Comparison of ENCODE assay signal across 9 mouse cellular contexts in the genomic region with DNA sequence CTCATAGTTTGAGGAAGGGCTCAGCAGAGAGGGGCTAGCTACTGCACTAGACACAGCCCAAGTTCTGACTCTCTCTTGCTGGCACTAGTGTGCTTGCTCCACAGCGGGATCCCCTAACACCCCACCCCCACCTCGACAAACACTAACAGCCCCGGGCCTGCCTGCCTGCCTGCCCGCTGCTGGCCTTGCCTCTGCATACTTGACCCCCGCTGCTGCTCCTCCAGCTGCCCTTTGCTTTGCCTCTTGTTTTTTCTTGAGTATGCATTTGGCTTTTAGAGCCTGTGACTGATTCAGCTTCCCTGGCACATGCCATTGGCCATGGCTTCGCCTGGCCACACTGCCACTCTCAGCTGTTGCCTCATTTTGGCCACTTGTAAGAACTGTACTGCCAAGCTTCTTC. TPM values are rescaled to one million over a fixed set of nuclear protein-coding genes. Genes with fewer than 3 reads are reported as not detected.
DNase-seq lines count a peak whose midpoint lies in the region; ATAC-seq and TF ChIP-seq lines count a peak whose summit lies in the region.
"Had no signal": no experiment of that assay in that cellular context is flagged by ENCODE, and none has a peak within 500 bp of the region (broad histone marks: within the 10 kb centered on the region; RNA-seq: fewer than 3 reads in every experiment).

No protein-coding gene starts in this region.

- no peak for DNase-seq in heart, postnatal 4 days
- peak; percentile 52 for DNase-seq in forelimb bud, embryonic 11.5 days (ENCODE audit: low read depth, low spot score)
- peak; percentile 17 for DNase-seq in limb, embryonic 14.5 days (ENCODE audit: low spot score)
- DNase-seq in neural tube, embryonic 11.5 days (ENCODE audit: low spot score) = peak; percentile 37
- no peak for DNase-seq in left cerebral cortex, postnatal 10 days (ENCODE audit: extremely low spot score in 1 of 2, low spot score in 2 of 2)
- DNase-seq in right cerebral cortex, postnatal 14 days = no peak
- DNase-seq in frontal cortex, postnatal 25 days (ENCODE audit: low spot score in 2 of 2) = no peak

- peak overlapping the region; percentile 52; the same call in 1 of the 2 replicates for H3K9ac ChIP-seq in heart, embryonic 13.5 days
- no peak overlapping the region for H3K9ac ChIP-seq in limb, embryonic 14.5 days (ENCODE audit: low read depth, low read length, severe bottlenecking)
- H3K9ac ChIP-seq in neural tube, embryonic 11.5 days (ENCODE audit: low read length) = no peak overlapping the region

- peaks cover 3% of the 10 kb centered on the region; the same call in 1 of the 2 replicates for H3K9me3 ChIP-seq in heart, embryonic 13.5 days
- 0 out of 2 replicates have a peak, but pooled peaks cover 4% of the 10 kb centered on the region for H3K9me3 ChIP-seq in limb, embryonic 14.5 days (ENCODE audit: control insufficient read depth, low read length)
- H3K9me3 ChIP-seq in neural tube, embryonic 11.5 days (ENCODE audit: control insufficient read depth, low read length) = no peaks in the 10 kb centered on the region

- 16% methylated on average over 6 of the region's 6 CpGs for WGBS in heart, embryonic 13.5 days
- 13% methylated on average over 6 of the region's 6 CpGs for whole genome bisulfite sequencing in limb, embryonic 14.5 days
- 8% methylated on average over 6 of the region's 6 CpGs for WGBS in neural tube, embryonic 11.5 days

- no peak for TF ChIP-seq POLR2A in limb, embryonic 14.5 days (IDR thresholded peaks at IDR 0.05; ENCODE audit: borderline replicate concordance, extremely low read depth, insufficient read depth, insufficient read length)

- intact Hi-C loops in left cerebral cortex, postnatal 10 days (cut with DNase I) = no loop called here

- H3K4me2 ChIP-seq in heart, embryonic 13.5 days = peak overlapping the region; percentile 39
- no peak overlapping the region for H3K4me2 ChIP-seq in limb, embryonic 14.5 days (replicated peaks; ENCODE audit: low read depth, low read length, severe bottlenecking)
- H3K4me2 ChIP-seq in neural tube, embryonic 11.5 days (ENCODE audit: low read depth) = peak overlapping the region; percentile 24; the same call in 1 of the 2 replicates

- H3K27ac ChIP-seq in heart, embryonic 13.5 days (replicated peaks) = 0 out of 2 replicates have a peak overlapping the region, but pooled peaks have one; percentile 24
- H3K27ac ChIP-seq in limb, embryonic 14.5 days (replicated peaks; ENCODE audit: low read depth, low read length) = no peak overlapping the region
- no peak overlapping the region for H3K27ac ChIP-seq in neural tube, embryonic 11.5 days (ENCODE audit: low read depth, low read length)

- peaks cover 16% of the 10 kb centered on the region for H3K4me1 ChIP-seq in heart, embryonic 13.5 days
- 0 out of 2 replicates have a peak, but pooled peaks cover 4% of the 10 kb centered on the region for H3K4me1 ChIP-seq in limb, embryonic 14.5 days (ENCODE audit: control insufficient read depth, insufficient read depth, low read length)
- peaks cover 6% of the 10 kb centered on the region for H3K4me1 ChIP-seq in neural tube, embryonic 11.5 days (ENCODE audit: control insufficient read depth, insufficient read depth, low read length)

- no peak for ATAC-seq in heart, embryonic 13.5 days (ENCODE audit: extremely low read depth, insufficient number of reproducible peaks, low FRiP score, low TSS enrichment)
- ATAC-seq in limb, embryonic 14.5 days (ENCODE audit: low FRiP score, low read depth) = no peak
- ATAC-seq in neural tube, embryonic 11.5 days (ENCODE audit: insufficient read depth, low FRiP score, low TSS enrichment) = peak; percentile 35; the same call in 1 of the 2 replicates

- no peak overlapping the region for H3K4me3 ChIP-seq in heart, embryonic 13.5 days
- no peak overlapping the region for H3K4me3 ChIP-seq in limb, embryonic 14.5 days (replicated peaks; ENCODE audit: low read length)
- no peak overlapping the region for H3K4me3 ChIP-seq in neural tube, embryonic 11.5 days (ENCODE audit: low read depth, low read length)

- H3K27me3 ChIP-seq in heart, embryonic 13.5 days (replicated peaks) = no peaks in the 10 kb centered on the region
- H3K27me3 ChIP-seq in limb, embryonic 14.5 days (ENCODE audit: control insufficient read depth, insufficient read depth, low read length) = no peaks in the 10 kb centered on the region
- no peaks in the 10 kb centered on the region for H3K27me3 ChIP-seq in neural tube, embryonic 11.5 days (ENCODE audit: control insufficient read depth, insufficient read depth, low read length)

- H3K36me3 ChIP-seq in heart, embryonic 13.5 days = no peaks in the 10 kb centered on the region
- no peaks in the 10 kb centered on the region for H3K36me3 ChIP-seq in limb, embryonic 14.5 days (ENCODE audit: control insufficient read depth, insufficient read depth, low read length)
- no peaks in the 10 kb centered on the region for H3K36me3 ChIP-seq in neural tube, embryonic 11.5 days (ENCODE audit: control insufficient read depth, insufficient read depth, low read length)

RNA-seq across cellular contexts. Expression of a gene that starts 33.8 kb away (rescaled TPM):
- polyA plus RNA-seq in heart, embryonic 13.5 days (2015; fragmentation: Nextera tagmentation; extraction: Ambion mirVana) = 110 and 111 TPM in 2 replicates
- total RNA-seq in heart, postnatal 4 days (2021) = 10 to 100 TPM; 76.1 to 79.8 TPM
- polyA plus RNA-seq in limb, embryonic 14.5 days (2012; rRNA removed) = 80.0 and 101 TPM in 2 replicates
- 111 and 118 TPM in 2 replicates for polyA plus RNA-seq in limb, embryonic 14.5 days (2014; fragmentation: Nextera tagmentation; extraction: Ambion mirVana)
- 53.5 and 53.9 TPM in 2 replicates for polyA plus RNA-seq in neural tube, embryonic 11.5 days (2014; fragmentation: Nextera tagmentation; extraction: Ambion mirVana)
- 1 to 10 TPM; 1.7 TPM for total RNA-seq in left cerebral cortex, postnatal 10 days (2021)
- total RNA-seq: MEL had no signal

Comparison
In these comparisons a context has a peak if more than half of its experiments do, and no peak if none do; other contexts are left out.
1. DNase-seq: peak in forelimb bud, embryonic 11.5 days (single experiment), limb, embryonic 14.5 days (single experiment) and neural tube, embryonic 11.5 days (single experiment); none in heart, postnatal 4 days (single experiment), left cerebral cortex, postnatal 10 days (0 of 2), right cerebral cortex, postnatal 14 days (single experiment) and frontal cortex, postnatal 25 days (0 of 2).